Mouse (Mus musculus) mature B cell (primary cell): ENCODE data around the gene Agr2.

Experiments used
- in situ Hi-C: fragments of 300-500 bp; cut with MboI; formaldehyde crosslinking; loops from 2 replicates; pipeline ENCODE4 v1.14.3; 2019

The Agr2 gene

GRCm38 (mm10) chr12:35992711-35993110 lies at the start of gene Agr2:
Gene Agr2 (plus strand): TSS chr12:35992907.
- in situ Hi-C loops: no loop called here

DNA sequence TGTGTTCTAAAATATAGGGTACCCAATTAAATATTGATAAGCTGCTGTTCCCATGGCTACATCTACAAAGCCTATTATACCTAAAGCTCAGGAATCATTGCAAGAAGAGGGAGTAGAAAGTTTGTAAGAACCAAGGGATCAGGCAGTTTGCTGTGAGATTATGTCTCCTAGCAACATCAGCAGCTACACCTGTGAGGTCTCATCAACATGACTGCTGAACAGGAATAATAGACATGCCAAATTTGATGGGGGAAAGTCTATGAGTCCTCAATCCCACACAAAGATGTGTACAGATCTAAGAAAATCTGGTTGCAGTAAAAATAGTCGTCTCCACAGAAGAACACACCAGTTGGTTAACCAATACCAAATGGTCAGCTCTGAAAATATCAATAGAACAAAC lies 41.0 kb upstream of the Agr2 start:
- in situ Hi-C loops: no loop called here

DNA sequence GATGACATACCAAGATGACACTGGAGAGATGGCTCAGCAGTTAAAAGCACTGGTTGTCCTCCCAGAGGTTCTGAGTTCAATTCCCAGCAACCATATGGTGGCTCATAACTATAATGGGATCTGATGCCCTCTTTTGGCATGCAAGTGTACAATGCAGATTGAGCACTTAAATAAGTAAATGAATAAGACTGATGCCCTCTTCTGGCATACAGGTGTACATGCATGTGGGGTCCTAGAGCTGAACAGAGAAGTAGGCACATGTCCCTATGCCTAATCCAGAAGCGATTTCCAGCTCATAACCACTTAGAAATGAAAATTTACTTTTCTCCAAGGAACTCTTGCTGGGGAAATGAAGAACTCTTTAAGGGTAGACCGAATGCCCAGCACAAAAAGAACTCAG lies 35.5 kb upstream of the Agr2 start:
- in situ Hi-C loops: no loop called here

GRCm38 (mm10) chr12:35966098-35966767 lies 26.5 kb upstream of the Agr2 start:
- in situ Hi-C loops: no loop called here

GRCm38 (mm10) chr12:35966768-35967141 lies 26.0 kb upstream of the Agr2 start:
- in situ Hi-C loops: no loop called here

- in situ Hi-C loops: no loop called here
Observed at GRCm38 (mm10) chr12:35975898-35976297, 16.8 kb upstream of the Agr2 start.

GRCm38 (mm10) chr12:35977633-35978246 lies 15.0 kb upstream of the Agr2 start:
- in situ Hi-C loops: no loop called here

GRCm38 (mm10) chr12:35979625-35980024 lies 13.1 kb upstream of the Agr2 start:
- in situ Hi-C loops: no loop called here

DNA sequence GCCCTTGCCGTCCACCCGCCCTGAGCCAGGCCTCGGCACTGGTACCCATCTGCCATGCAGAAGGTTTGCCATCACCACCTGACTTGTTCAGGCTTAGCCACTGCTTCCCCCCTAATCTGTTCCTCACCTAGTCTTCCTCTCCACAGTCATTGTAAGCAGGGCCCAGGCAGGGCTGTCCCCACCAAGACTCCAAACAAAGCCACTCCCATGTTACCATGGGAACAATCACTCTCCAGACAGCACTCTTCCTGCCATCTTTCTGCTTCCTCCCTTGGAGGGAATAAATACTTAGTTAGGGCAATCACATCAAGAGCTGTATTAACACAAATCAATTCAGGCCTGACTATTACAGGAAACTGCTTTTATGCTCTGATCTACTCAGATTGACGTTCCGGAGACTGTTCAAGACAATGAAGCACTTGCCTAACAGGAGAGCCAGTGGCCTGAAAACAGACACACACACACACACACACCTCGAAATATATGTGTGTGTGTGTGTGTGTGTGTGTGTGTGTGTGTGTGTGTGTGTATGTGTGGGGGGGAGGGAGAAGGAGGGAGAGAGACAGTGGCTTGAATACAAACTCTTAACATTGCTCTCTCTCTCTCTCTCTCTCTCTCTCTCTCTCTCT lies 10.9 kb upstream of the Agr2 start:
- in situ Hi-C loops: no loop called here

DNA sequence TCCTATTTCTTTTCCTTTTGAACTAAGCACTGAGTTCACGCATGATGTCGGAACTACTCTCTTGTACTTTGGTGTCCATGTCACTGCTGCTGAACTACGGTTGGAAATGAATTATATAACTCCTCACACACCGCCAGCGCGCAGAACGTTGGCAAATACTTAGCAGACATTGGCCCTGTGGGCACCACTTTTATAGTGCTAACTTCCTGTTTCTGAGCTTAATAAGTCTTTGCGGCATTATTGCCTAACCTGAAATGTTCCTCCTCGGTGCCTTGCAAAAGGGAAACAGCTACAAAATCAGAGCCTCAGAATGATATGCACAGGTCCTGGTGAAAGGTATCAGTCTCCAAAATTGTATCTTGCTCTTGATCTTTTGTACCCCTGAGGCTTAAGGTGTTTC lies 9.2 kb upstream of the Agr2 start:
- in situ Hi-C loops: no loop called here

GRCm38 (mm10) chr12:35984743-35985142 lies 8.0 kb upstream of the Agr2 start:
- in situ Hi-C loops: no loop called here

GRCm38 (mm10) chr12:35993583-35993982 lies 876 bp downstream of the Agr2 start:
- in situ Hi-C loops: no loop called here

GRCm38 (mm10) chr12:35994098-35994497 lies 1.4 kb downstream of the Agr2 start:
- in situ Hi-C loops: no loop called here

DNA sequence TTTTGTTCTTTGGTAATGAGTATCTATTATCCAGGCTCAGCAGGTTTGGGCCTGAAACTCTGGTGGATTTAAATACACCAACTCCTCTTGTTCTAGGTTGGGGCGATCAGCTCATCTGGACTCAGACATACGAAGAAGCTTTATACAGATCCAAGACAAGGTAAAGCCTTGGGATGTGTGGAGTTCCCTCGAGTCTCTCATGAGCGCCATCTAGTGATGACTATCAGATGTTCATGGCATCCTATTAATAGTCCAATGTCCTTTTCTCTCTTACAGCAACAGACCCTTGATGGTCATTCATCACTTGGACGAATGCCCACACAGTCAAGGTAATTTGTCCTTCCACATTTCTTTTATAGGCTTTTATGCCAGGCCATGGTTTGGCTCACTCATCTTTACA lies 3.1 kb downstream of the Agr2 start:
- in situ Hi-C loops: no loop called here

DNA sequence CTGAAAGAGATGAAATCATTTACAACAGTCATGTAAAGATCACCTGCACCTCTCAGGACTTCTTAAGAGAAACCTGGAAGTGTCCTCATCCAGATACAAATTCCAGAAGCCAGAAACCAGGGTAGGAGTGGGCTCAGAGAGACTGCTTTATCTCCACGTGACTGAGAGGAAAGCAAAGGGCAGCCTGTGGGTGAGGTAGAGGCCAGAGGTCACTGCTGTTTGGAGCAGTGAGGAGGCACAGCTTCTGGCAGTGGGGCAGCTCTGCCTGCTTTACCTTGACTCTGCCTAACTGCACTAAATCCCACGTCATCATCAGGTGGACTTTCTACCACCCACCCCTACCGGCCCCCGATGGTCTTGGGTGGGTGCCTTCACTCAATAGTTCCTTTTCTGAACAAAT lies 12.0 kb downstream of the Agr2 start:
- in situ Hi-C loops: no loop called here

DNA sequence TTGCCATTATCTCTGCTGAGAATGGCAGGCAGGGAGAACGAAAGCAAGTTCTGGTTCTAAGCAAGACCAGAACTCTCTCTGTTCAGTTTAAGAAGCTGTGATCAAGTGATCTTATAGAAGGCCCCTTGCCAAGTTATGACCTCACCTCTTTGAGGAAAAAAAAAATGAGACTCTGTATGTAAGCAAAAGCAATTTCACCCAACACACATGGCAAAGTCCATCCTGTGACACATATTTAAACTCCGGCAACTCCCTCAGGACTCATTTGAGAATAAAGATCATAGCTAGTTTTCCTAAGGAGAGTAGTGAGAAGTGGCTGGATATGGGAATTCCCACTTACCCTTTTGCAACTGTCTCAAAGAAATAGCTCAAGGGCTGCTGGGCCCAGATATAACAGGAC lies 14.9 kb downstream of the Agr2 start:
- in situ Hi-C loops: no loop called here

DNA sequence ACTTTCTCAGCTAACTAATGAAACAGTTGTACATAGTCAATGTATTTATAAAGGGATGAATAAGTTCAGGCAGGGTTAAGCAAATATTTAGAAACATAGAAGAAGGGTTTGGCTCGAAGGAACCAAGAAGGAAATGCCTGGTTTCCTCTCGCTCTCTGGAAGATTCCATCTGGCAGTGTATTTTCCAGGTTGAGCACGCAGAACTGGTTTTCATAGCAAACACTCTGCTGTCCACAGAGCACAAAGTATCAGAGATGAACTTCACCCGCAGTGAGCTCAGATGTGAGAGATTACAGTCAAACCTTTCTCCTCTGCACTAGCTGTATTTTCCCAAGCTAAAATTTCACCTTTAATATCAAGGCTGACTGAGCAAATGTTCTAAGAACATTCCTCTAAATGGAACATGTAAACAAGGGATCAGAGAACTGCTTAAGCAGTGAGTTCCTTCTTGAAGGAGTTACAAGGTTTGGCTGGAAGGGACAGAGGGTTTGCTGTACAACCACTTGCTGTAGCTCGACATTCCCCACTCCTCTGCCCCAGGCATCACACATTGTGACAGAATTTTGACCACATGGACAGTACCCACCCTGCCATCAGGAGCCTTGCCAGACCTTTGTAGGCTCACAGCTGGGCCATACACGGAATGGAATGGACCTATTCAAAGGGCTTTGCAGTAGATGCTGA lies 15.8 kb downstream of the Agr2 start:
- in situ Hi-C loops: no loop called here

- in situ Hi-C loops: no loop called here
Observed at GRCm38 (mm10) chr12:36013216-36013910, 20.7 kb downstream of the Agr2 start.

GRCm38 (mm10) chr12:36017791-36018190 lies 25.1 kb downstream of the Agr2 start:
- in situ Hi-C loops: no loop called here

GRCm38 (mm10) chr12:36019572-36019971 lies 26.9 kb downstream of the Agr2 start:
- in situ Hi-C loops: no loop called here

GRCm38 (mm10) chr12:36020081-36020480 lies 27.4 kb downstream of the Agr2 start:
- in situ Hi-C loops: no loop called here

- in situ Hi-C loops: no loop called here
Observed at GRCm38 (mm10) chr12:36020710-36021109, 28.0 kb downstream of the Agr2 start.
